Mouse (Mus musculus) liver, postnatal 0 days (tissue): ENCODE data around the gene Dab1.

Experiments
- CTCF ChIP-seq: sonication (generic); IDR thresholded peaks from 2 replicates; pipeline ENCODE4 v1.5.1; 2016; ENCODE audit warnings: antibody characterized with exemption, low read depth
- EP300 ChIP-seq: IDR thresholded peaks from 2 replicates; pipeline ENCODE4 v1.6.1; 2016; ENCODE audit warnings: antibody characterized with exemption, low read depth, mild to moderate bottlenecking

DNA sequence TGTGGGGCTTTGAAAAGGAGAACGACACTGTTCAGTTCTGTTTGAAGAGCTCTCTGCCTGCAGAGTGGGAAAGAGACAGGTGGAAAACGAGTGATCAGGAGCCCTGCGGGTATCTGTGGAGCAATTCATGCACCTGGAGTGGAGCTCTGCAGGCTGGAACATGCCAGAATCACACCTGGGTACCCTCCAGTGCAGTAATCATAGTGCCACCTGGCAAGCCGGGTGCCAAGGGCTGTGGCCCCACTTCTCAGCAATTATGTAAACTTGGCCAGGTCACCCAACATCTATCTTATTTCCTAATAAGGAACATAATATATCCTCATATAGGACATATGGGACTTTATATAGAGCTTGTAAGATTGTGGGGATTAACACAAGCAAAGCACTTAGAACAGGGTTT is 156.6 kb downstream of the Dab1 start:
- TF ChIP-seq CTCF (no peak), EP300 (no peak)
